Mouse (Mus musculus): ENCODE measurements around the gene 1700017B05Rik. TPM values are rescaled to one million over a fixed set of nuclear protein-coding genes. Genes with fewer than 3 reads are reported as not detected.
A peak's percentile ranks its signal among the peaks of the same experiment; 100 is the strongest.
"Not testable (repeated sequence)": the region's sequence is repeated elsewhere in the genome, so short reads cannot be mapped to it uniquely, and the experiment has no call there.

1700017B05Rik gene
- 17.7 and 18.0 TPM in 2 replicates for polyA plus RNA-seq (2015; fragmentation: Nextera tagmentation; extraction: Ambion mirVana)

GRCm38 (mm10) chr9:57261913-57262794 is at the start of gene 1700017B05Rik:
Gene 1700017B05Rik, minus strand, starts transcription at chr9:57262612.
- peak within 1 kb of the TSS; percentile 87 for H3K9ac ChIP-seq
- peaks cover 29% of the 10 kb centered on the region for H3K4me1 ChIP-seq
- peak within 1 kb of the TSS; percentile 87 for H3K4me3 ChIP-seq
- H3K27ac ChIP-seq: peak within 1 kb of the TSS; percentile 87
- H3K9me3 ChIP-seq: no peaks in the 10 kb centered on the region
- WGBS: under 1% methylated on average over 87 of the region's 87 CpGs
- peaks cover 8% of the 10 kb centered on the region; the same call in 1 of the 2 replicates for H3K27me3 ChIP-seq
- H3K36me3 ChIP-seq: peaks cover 21% of the 10 kb centered on the region
- ATAC-seq (ENCODE audit: insufficient number of reproducible peaks, low FRiP score, low TSS enrichment, low read depth): peak; percentile 64
- peak within 1 kb of the TSS; percentile 89 for H3K4me2 ChIP-seq

- WGBS: 86% methylated on average over 2 of the region's 2 CpGs
- Histone ChIP-seq H3K9me3 (no peaks in the 10 kb centered on the region), H3K36me3 (no peaks in the 10 kb centered on the region), H3K4me3 (no peak overlapping the region), H3K4me1 (no peaks in the 10 kb centered on the region), H3K4me2 (no peak overlapping the region), H3K9ac (no peak overlapping the region), H3K27me3 (no peaks in the 10 kb centered on the region), H3K27ac (no peak overlapping the region)
- ATAC-seq (ENCODE audit: insufficient number of reproducible peaks, low FRiP score, low TSS enrichment, low read depth): no peak
These were observed 48.5 kb upstream of the 1700017B05Rik start for GRCm38 (mm10) chr9:57310895-57311294.

GRCm38 (mm10) chr9:57309353-57309752 is 46.9 kb upstream of the 1700017B05Rik start:
- H3K4me1 ChIP-seq: no peaks in the 10 kb centered on the region
- ATAC-seq (ENCODE audit: insufficient number of reproducible peaks, low FRiP score, low TSS enrichment, low read depth): no peak
- H3K27ac ChIP-seq: no peak overlapping the region
- H3K4me2 ChIP-seq: no peak overlapping the region
- no peaks in the 10 kb centered on the region for H3K9me3 ChIP-seq
- H3K4me3 ChIP-seq: no peak overlapping the region
- H3K36me3 ChIP-seq: no peaks in the 10 kb centered on the region
- no peaks in the 10 kb centered on the region for H3K27me3 ChIP-seq
- no peak overlapping the region for H3K9ac ChIP-seq
- 91% methylated on average over 4 of the region's 4 CpGs for WGBS

- Histone ChIP-seq H3K27me3 (no peaks in the 10 kb centered on the region), H3K4me3 (no peak overlapping the region), H3K36me3 (no peaks in the 10 kb centered on the region), H3K9ac (no peak overlapping the region), H3K9me3 (no peaks in the 10 kb centered on the region), H3K4me2 (no peak overlapping the region), H3K4me1 (no peaks in the 10 kb centered on the region), H3K27ac (no peak overlapping the region)
- no peak for ATAC-seq (ENCODE audit: insufficient number of reproducible peaks, low FRiP score, low TSS enrichment, low read depth)
- 78% methylated on average over 4 of the region's 4 CpGs for WGBS
These were observed 45.0 kb upstream of the 1700017B05Rik start for GRCm38 (mm10) chr9:57307456-57307855.

GRCm38 (mm10) chr9:57304716-57305115 is 42.3 kb upstream of the 1700017B05Rik start:
- H3K27me3 ChIP-seq; ATAC-seq (ENCODE audit: insufficient number of reproducible peaks, low FRiP score, low TSS enrichment, low read depth); H3K4me3 ChIP-seq; H3K4me1 ChIP-seq; H3K9ac ChIP-seq; H3K4me2 ChIP-seq; H3K9me3 ChIP-seq; H3K36me3 ChIP-seq; H3K27ac ChIP-seq: not testable (repeated sequence)
- WGBS: 94% methylated on average over 4 of the region's 4 CpGs

GRCm38 (mm10) chr9:57304251-57304650 is 41.8 kb upstream of the 1700017B05Rik start:
- Histone ChIP-seq H3K36me3 (no peaks in the 10 kb centered on the region), H3K27me3 (no peaks in the 10 kb centered on the region), H3K27ac (no peak overlapping the region), H3K4me1 (no peaks in the 10 kb centered on the region), H3K4me2 (no peak overlapping the region), H3K9me3 (no peaks in the 10 kb centered on the region), H3K4me3 (no peak overlapping the region), H3K9ac (no peak overlapping the region)
- 90% methylated on average over 2 of the region's 2 CpGs for WGBS
- no peak for ATAC-seq (ENCODE audit: insufficient number of reproducible peaks, low FRiP score, low TSS enrichment, low read depth)

GRCm38 (mm10) chr9:57303356-57303755 is 40.9 kb upstream of the 1700017B05Rik start:
- H3K36me3 ChIP-seq: no peaks in the 10 kb centered on the region
- H3K27me3 ChIP-seq: no peaks in the 10 kb centered on the region
- no peak for ATAC-seq (ENCODE audit: insufficient number of reproducible peaks, low FRiP score, low TSS enrichment, low read depth)
- H3K4me2 ChIP-seq: no peak overlapping the region
- H3K27ac ChIP-seq: no peak overlapping the region
- H3K9me3 ChIP-seq: no peaks in the 10 kb centered on the region
- no peak overlapping the region for H3K9ac ChIP-seq
- WGBS: 73% methylated on average over 1 of the region's 1 CpGs
- H3K4me1 ChIP-seq: no peaks in the 10 kb centered on the region
- H3K4me3 ChIP-seq: no peak overlapping the region

- Histone ChIP-seq H3K27ac (no peak overlapping the region), H3K36me3 (no peaks in the 10 kb centered on the region), H3K4me2 (no peak overlapping the region), H3K9me3 (no peaks in the 10 kb centered on the region), H3K4me3 (no peak overlapping the region), H3K9ac (no peak overlapping the region), H3K27me3 (no peaks in the 10 kb centered on the region), H3K4me1 (no peaks in the 10 kb centered on the region)
- ATAC-seq (ENCODE audit: insufficient number of reproducible peaks, low FRiP score, low TSS enrichment, low read depth): no peak
- 86% methylated on average over 2 of the region's 2 CpGs for WGBS
These were observed 38.4 kb upstream of the 1700017B05Rik start for GRCm38 (mm10) chr9:57300825-57301224.

- 62% methylated on average over 6 of the region's 6 CpGs for WGBS
These were observed 37.5 kb upstream of the 1700017B05Rik start for GRCm38 (mm10) chr9:57299790-57300477.

GRCm38 (mm10) chr9:57297938-57298337 is 35.5 kb upstream of the 1700017B05Rik start:
- no peaks in the 10 kb centered on the region for H3K36me3 ChIP-seq
- no peak overlapping the region for H3K4me3 ChIP-seq
- no peak for ATAC-seq (ENCODE audit: insufficient number of reproducible peaks, low FRiP score, low TSS enrichment, low read depth)
- WGBS: 80% methylated on average over 2 of the region's 2 CpGs
- no peak overlapping the region for H3K27ac ChIP-seq
- no peaks in the 10 kb centered on the region for H3K9me3 ChIP-seq
- no peaks in the 10 kb centered on the region for H3K27me3 ChIP-seq
- H3K9ac ChIP-seq: no peak overlapping the region
- no peaks in the 10 kb centered on the region for H3K4me1 ChIP-seq
- no peak overlapping the region for H3K4me2 ChIP-seq

More at GRCm38 (mm10) chr9:57299790-57300477, 37.5 kb upstream of the 1700017B05Rik start:
- Histone ChIP-seq H3K4me2 (no peak overlapping the region), H3K4me3 (no peak overlapping the region), H3K4me1 (no peaks in the 10 kb centered on the region), H3K36me3 (no peaks in the 10 kb centered on the region), H3K9ac (no peak overlapping the region), H3K9me3 (no peaks in the 10 kb centered on the region), H3K27ac (no peak overlapping the region), H3K27me3 (no peaks in the 10 kb centered on the region)
- ATAC-seq (ENCODE audit: insufficient number of reproducible peaks, low FRiP score, low TSS enrichment, low read depth): no peak

GRCm38 (mm10) chr9:57296277-57296676 is 33.9 kb upstream of the 1700017B05Rik start:
- 75% methylated on average over 8 of the region's 8 CpGs for WGBS
- no peak overlapping the region for H3K4me2 ChIP-seq
- no peak overlapping the region for H3K27ac ChIP-seq
- H3K4me3 ChIP-seq: no peak overlapping the region
- H3K9me3 ChIP-seq: no peaks in the 10 kb centered on the region
- H3K4me1 ChIP-seq: no peaks in the 10 kb centered on the region
- H3K36me3 ChIP-seq: no peaks in the 10 kb centered on the region
- no peak for ATAC-seq (ENCODE audit: insufficient number of reproducible peaks, low FRiP score, low TSS enrichment, low read depth)
- H3K9ac ChIP-seq: no peak overlapping the region
- H3K27me3 ChIP-seq: no peaks in the 10 kb centered on the region

- H3K4me2 ChIP-seq: no peak overlapping the region
- no peak overlapping the region for H3K4me3 ChIP-seq
- H3K9ac ChIP-seq: no peak overlapping the region
- H3K27ac ChIP-seq: no peak overlapping the region
- no peak for ATAC-seq (ENCODE audit: insufficient number of reproducible peaks, low FRiP score, low TSS enrichment, low read depth)
- no peaks in the 10 kb centered on the region for H3K36me3 ChIP-seq
- no peaks in the 10 kb centered on the region for H3K4me1 ChIP-seq
- H3K9me3 ChIP-seq: no peaks in the 10 kb centered on the region
- H3K27me3 ChIP-seq: no peaks in the 10 kb centered on the region
- 77% methylated on average over 3 of the region's 3 CpGs for WGBS
These were observed 33.3 kb upstream of the 1700017B05Rik start for GRCm38 (mm10) chr9:57295666-57296065.
